Mouse (Mus musculus): ENCODE results near the gene Tmcc3. TPM values are rescaled to one million over a fixed set of nuclear protein-coding genes. Genes with fewer than 3 reads are reported as not detected.

The Tmcc3 gene
- polyA plus RNA-seq, 1 experiment: 22.1 TPM

DNA sequence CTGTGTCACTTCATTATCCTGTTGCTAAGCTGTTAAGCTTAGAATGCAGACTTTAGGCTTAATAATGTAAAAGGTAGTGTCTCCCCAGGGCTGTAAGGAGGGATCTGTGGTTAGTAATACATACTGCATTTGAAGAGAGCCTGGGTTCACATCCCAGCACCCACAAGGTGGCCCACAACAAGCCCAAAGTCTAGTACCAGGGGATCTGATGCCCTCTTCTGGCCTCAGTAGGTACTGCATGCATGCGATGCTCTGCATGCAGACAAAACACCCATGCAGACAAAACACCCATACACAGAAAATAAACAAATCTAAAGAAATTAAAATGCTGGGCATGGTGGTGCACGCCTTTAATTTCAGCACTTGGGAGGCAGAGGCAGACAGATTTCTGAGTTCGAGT lies 149.6 kb downstream of the Tmcc3 start:
- H3K4me3 ChIP-seq (ENCODE audit: insufficient read depth, low read length): no peak overlapping the region
- peaks cover 12% of the 10 kb centered on the region for H3K4me1 ChIP-seq (ENCODE audit: control insufficient read depth, insufficient read depth, low read length)
- no peak overlapping the region for H3K27ac ChIP-seq (ENCODE audit: insufficient read depth, low read depth, low read length)
- peak; percentile 79 for TF ChIP-seq CTCF (IDR thresholded peaks at IDR 0.05; ENCODE audit: low read depth, low read length)
- TF ChIP-seq POLR2A (IDR thresholded peaks at IDR 0.05; ENCODE audit: borderline replicate concordance, low read depth, low read length): no peak

DNA sequence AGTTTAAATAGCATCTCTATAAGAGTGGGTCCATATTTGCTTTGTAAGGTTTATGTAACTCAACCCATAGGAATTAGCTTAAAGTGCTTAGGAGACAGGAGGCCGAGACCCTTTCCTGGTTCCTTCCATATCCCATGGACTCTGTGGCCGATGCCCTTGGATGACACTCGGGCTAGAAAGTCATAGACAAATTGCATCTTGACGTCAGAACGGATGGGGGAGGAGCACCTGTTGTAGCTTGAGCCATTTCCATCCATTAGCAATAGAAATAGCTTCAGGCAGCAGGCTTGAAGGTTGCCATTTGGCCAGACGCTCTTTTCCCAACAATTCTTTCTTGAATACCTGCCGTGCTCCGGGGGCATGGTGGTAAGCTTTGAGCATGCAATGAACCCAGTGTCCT lies 150.1 kb downstream of the Tmcc3 start:
- H3K27ac ChIP-seq (ENCODE audit: insufficient read depth, low read depth, low read length): no peak overlapping the region
- TF ChIP-seq POLR2A (IDR thresholded peaks at IDR 0.05; ENCODE audit: borderline replicate concordance, low read depth, low read length) (no peak), CTCF (IDR thresholded peaks at IDR 0.05; ENCODE audit: low read depth, low read length) (no peak)
- H3K4me1 ChIP-seq (ENCODE audit: control insufficient read depth, insufficient read depth, low read length): peaks cover 12% of the 10 kb centered on the region
- no peak overlapping the region for H3K4me3 ChIP-seq (ENCODE audit: insufficient read depth, low read length)

DNA sequence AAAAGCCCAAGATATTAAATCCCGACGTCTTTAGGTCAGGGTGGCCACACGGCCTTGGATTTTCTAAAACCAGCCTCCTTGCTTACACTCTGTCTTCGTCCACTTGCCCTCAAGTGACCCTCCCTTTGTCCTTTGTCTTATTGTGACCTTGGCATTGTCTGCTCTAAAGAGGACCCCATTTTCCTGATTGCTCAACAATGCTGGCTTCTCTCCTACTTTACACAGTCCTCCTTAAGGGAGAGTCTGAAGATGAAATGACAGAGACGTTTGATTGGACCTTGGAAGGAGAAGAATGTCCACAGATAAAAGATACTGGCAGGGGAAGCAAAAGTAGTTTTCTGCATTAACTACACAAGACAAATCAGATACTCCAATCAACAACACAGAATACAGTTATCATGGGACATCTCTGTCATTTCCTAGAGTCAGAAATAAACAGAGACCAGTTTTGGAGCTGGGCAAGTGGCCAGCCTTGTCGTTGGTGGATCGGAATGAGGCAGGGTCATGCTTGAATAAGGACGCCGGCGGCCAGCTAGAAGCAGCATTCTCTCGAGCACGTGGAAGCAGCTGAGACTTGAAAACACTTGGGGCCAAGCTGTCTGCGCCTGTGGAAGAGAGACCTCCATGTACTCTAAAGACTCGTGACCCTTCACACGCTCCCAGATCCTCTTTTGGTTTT lies 150.8 kb downstream of the Tmcc3 start:
- no peak overlapping the region for H3K4me3 ChIP-seq (ENCODE audit: insufficient read depth, low read length)

DNA sequence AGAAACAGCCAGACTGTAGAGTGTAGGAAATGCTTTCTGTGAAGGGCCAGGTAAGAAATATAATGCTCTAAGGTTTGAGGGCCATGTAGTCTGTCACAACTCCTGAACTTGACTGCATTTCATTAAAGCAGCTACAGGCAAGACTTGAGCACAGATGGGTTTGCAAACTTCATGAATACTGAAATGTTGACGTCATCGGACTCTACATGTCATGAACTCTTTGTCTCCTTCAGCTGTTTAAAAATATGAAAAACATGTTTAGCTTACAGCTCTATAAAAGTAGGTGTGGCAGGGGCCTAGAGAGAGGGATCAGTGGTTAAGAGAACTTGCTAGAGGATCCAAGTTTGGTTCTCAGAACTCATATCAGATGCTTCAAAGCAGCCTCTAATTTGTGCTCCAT lies 151.7 kb downstream of the Tmcc3 start:
- TF ChIP-seq POLR2A (IDR thresholded peaks at IDR 0.05; ENCODE audit: borderline replicate concordance, low read depth, low read length): no peak
- no peak for TF ChIP-seq CTCF (IDR thresholded peaks at IDR 0.05; ENCODE audit: low read depth, low read length)
- no peak overlapping the region for H3K27ac ChIP-seq (ENCODE audit: insufficient read depth, low read depth, low read length)

More for the DNA sequence above, 150.8 kb downstream of the Tmcc3 start:
- TF ChIP-seq CTCF (IDR thresholded peaks at IDR 0.05; ENCODE audit: low read depth, low read length) (no peak), POLR2A (IDR thresholded peaks at IDR 0.05; ENCODE audit: borderline replicate concordance, low read depth, low read length) (no peak)
- Histone ChIP-seq H3K4me1 (ENCODE audit: control insufficient read depth, insufficient read depth, low read length) (peaks cover 12% of the 10 kb centered on the region), H3K27ac (ENCODE audit: insufficient read depth, low read depth, low read length) (no peak overlapping the region)

DNA sequence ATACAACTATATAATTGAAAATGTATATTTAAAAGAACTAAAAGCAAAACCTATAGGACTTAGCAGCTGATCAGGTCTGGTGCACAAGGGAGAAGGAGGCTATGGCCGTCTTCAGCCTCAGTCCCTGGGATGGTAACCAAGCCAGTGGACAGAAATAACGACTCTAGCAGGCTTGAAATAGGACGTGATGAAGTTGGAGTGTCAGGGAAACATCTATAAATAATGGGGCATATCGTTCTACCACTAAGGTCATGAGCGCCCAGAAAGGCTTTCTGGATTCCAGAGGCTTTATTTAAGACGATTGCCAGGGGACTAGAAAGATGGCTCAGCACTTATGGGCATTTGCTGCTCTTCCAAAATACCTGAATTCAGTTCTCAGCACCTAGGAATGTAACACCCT lies 153.9 kb downstream of the Tmcc3 start:
- no peak overlapping the region for H3K4me3 ChIP-seq (ENCODE audit: insufficient read depth, low read length)
- H3K27ac ChIP-seq (ENCODE audit: insufficient read depth, low read depth, low read length): no peak overlapping the region
- H3K4me1 ChIP-seq (ENCODE audit: control insufficient read depth, insufficient read depth, low read length): peaks cover 14% of the 10 kb centered on the region
- TF ChIP-seq CTCF (IDR thresholded peaks at IDR 0.05; ENCODE audit: low read depth, low read length) (no peak), POLR2A (IDR thresholded peaks at IDR 0.05; ENCODE audit: borderline replicate concordance, low read depth, low read length) (no peak)

More for the DNA sequence above, 151.7 kb downstream of the Tmcc3 start:
- H3K4me1 ChIP-seq (ENCODE audit: control insufficient read depth, insufficient read depth, low read length): peaks cover 12% of the 10 kb centered on the region
- H3K4me3 ChIP-seq (ENCODE audit: insufficient read depth, low read length): no peak overlapping the region

DNA sequence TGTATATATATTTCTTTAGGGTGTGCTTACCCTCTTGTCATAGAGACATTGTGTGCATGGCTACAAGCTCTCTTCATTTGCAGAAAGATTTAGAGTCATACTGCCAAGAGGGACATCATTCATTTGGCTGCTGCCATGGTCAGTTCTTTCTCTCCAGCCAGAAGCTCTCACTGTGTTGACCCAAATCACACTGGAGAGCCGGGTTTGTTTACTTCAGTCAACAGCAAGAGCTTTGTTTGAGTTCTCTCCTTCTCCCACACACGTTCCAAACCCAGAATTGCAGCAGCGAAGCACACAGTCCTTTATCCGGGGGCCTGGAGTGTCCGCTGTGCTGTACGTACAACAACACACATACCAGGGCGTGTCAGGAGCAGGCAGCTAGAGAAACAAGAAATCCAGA lies 154.6 kb downstream of the Tmcc3 start:
- Histone ChIP-seq H3K4me3 (ENCODE audit: insufficient read depth, low read length) (no peak overlapping the region), H3K4me1 (ENCODE audit: control insufficient read depth, insufficient read depth, low read length) (peaks cover 20% of the 10 kb centered on the region), H3K27ac (ENCODE audit: insufficient read depth, low read depth, low read length) (no peak overlapping the region)
- TF ChIP-seq CTCF (IDR thresholded peaks at IDR 0.05; ENCODE audit: low read depth, low read length) (no peak), POLR2A (IDR thresholded peaks at IDR 0.05; ENCODE audit: borderline replicate concordance, low read depth, low read length) (no peak)

DNA sequence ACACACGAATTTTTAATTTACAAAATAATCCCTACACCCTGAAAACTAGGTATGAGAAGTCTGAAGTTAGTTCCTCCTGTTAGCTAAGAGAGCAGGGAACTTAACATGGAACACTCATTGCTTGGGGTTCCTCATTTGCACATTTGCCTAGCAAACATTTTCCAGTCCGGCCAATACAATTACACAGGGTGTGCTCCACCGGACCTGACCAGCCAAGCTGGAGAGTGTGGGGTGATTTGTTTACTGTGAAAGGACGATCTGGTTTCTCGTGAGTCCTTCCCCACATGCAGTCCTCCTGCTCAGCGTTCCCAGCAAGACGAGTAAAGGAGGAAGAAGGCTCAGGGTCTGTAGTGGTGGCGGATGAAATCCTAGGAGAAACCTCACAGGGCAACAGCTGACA lies 159.7 kb downstream of the Tmcc3 start:
- Histone ChIP-seq H3K27ac (ENCODE audit: insufficient read depth, low read depth, low read length) (peak overlapping the region; percentile 56), H3K4me1 (ENCODE audit: control insufficient read depth, insufficient read depth, low read length) (peaks cover 33% of the 10 kb centered on the region), H3K4me3 (ENCODE audit: insufficient read depth, low read length) (no peak overlapping the region; the same call in 1 of the 2 replicates)
- no peak for TF ChIP-seq CTCF (IDR thresholded peaks at IDR 0.05; ENCODE audit: low read depth, low read length)
- TF ChIP-seq POLR2A (IDR thresholded peaks at IDR 0.05; ENCODE audit: borderline replicate concordance, low read depth, low read length): no peak

DNA sequence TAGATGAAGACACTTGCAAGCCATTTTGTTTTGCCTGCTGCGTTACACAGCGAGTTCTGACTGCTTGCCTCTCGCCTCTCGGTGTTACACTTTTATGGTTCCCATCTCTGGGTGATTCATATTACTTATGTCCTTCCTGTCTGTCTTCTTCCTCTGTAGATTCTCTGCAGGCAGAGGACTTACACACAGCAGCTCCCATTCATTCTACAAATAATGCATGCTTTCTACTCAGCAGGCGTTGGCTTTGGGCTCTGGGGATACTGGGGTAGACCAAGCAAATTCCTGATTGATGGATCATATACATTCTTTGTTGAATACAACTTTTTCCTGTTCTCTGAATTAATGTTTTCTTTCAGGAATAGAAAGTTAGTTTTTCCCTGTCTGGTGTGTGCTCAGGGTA lies 161.8 kb downstream of the Tmcc3 start:
- no peak overlapping the region for H3K4me3 ChIP-seq (ENCODE audit: insufficient read depth, low read length)
- TF ChIP-seq CTCF (IDR thresholded peaks at IDR 0.05; ENCODE audit: low read depth, low read length): no peak
- no peak for TF ChIP-seq POLR2A (IDR thresholded peaks at IDR 0.05; ENCODE audit: borderline replicate concordance, low read depth, low read length)
- H3K27ac ChIP-seq (ENCODE audit: insufficient read depth, low read depth, low read length): no peak overlapping the region
- peaks cover 33% of the 10 kb centered on the region for H3K4me1 ChIP-seq (ENCODE audit: control insufficient read depth, insufficient read depth, low read length)

DNA sequence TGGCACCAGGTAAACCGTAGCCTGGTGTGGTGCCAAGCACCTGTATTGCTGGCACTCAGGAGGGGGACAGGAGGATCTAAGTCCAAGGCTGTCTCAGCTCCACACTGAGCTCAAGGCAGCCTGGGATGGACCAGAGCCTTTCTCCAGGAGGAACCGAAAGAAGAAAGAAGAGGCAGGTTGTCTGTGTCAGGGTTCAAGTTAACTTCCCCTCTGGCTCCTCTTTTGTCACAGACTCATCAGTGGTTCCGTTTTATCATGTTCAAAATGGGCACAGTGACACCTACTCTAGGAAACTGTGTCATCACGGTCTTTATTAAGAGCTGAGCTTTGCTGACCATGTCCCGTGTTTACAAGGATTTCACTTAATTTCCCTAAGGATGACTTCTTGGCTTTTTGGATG lies 162.4 kb downstream of the Tmcc3 start:
- H3K4me1 ChIP-seq (ENCODE audit: control insufficient read depth, insufficient read depth, low read length): peaks cover 33% of the 10 kb centered on the region
- no peak overlapping the region for H3K4me3 ChIP-seq (ENCODE audit: insufficient read depth, low read length)
- TF ChIP-seq POLR2A (IDR thresholded peaks at IDR 0.05; ENCODE audit: borderline replicate concordance, low read depth, low read length) (no peak), CTCF (IDR thresholded peaks at IDR 0.05; ENCODE audit: low read depth, low read length) (no peak)
- peak overlapping the region; percentile 26; the same call in 1 of the 2 replicates for H3K27ac ChIP-seq (ENCODE audit: insufficient read depth, low read depth, low read length)

DNA sequence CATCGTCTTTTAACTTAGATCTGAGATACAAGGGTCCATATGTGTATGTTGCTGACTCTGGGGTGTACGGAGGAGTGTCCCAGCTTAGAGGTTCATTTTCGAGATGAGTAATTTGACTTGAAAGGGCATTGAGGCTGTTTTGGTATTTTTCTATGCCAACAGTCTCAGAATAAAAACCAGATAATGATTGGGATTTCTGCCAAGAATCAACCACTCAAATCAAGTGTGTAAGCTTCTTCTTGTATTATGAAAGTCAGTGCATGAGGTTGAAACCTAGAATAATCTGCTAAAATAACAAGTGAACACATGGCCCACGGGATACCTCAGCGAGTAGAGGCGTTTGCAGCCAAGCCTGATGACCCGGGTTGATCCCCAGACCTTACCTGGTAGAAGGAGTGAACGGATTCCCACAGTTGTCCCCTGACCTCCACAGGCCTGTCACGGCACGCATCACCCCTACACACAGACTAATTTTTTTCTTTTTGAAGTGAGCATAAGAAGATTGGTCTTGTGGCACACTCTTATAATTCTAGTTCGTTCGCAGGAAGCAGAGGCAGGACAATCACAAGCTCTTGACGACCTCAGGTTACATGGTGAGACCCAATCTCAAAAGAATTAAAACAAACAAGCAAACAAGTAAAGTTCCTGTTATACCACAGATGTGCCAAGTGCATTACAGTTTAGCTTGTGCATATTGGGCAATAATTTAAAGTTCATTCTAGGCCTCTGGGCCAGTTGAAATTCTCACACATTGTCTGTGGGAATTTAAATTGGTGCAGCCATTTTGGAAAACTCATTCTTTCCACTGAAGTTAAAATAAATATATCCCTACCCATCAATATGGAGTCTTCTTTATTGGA lies 165.8 kb downstream of the Tmcc3 start:
- Histone ChIP-seq H3K4me3 (ENCODE audit: insufficient read depth, low read length) (no peak overlapping the region), H3K27ac (ENCODE audit: insufficient read depth, low read depth, low read length) (no peak overlapping the region), H3K4me1 (ENCODE audit: control insufficient read depth, insufficient read depth, low read length) (peaks cover 15% of the 10 kb centered on the region)
- TF ChIP-seq POLR2A (IDR thresholded peaks at IDR 0.05; ENCODE audit: borderline replicate concordance, low read depth, low read length) (no peak), CTCF (IDR thresholded peaks at IDR 0.05; ENCODE audit: low read depth, low read length) (no peak)

Measured in bone marrow macrophage, adult 2 months (primary cell).